Mouse (Mus musculus): ENCODE results near the gene Igf2bp3. TPM values are rescaled to one million over a fixed set of nuclear protein-coding genes. Genes with fewer than 3 reads are reported as not detected.

Gene Igf2bp3
- polyA plus RNA-seq, 1 experiment from 2014 or later, result 33.5 TPM

GRCm38 (mm10) chr6:49142428-49142827 is 72.3 kb downstream of the Igf2bp3 start:
- 87% methylated on average over 9 of the region's 9 CpGs for WGBS
- peaks cover 18% of the 10 kb centered on the region for H3K4me1 ChIP-seq (ENCODE audit: control insufficient read depth, insufficient read depth, low read length)
- ATAC-seq (replicated peaks; ENCODE audit: extremely low read depth, insufficient read depth, low FRiP score), result no peak

GRCm38 (mm10) chr6:49141125-49141524 is 73.6 kb downstream of the Igf2bp3 start:
- no peak overlapping the region for H3K9ac ChIP-seq (ENCODE audit: low read length)
- 71% methylated on average over 5 of the region's 5 CpGs for WGBS
- no peaks in the 10 kb centered on the region for H3K9me3 ChIP-seq (replicated peaks; ENCODE audit: control insufficient read depth, low read length)
- H3K4me3 ChIP-seq (ENCODE audit: low read length), result no peak overlapping the region
- peaks cover 15% of the 10 kb centered on the region for H3K4me1 ChIP-seq (ENCODE audit: control insufficient read depth, insufficient read depth, low read length)
- no peaks in the 10 kb centered on the region for H3K36me3 ChIP-seq (ENCODE audit: control insufficient read depth, insufficient read depth)
- no peaks in the 10 kb centered on the region for H3K27me3 ChIP-seq (ENCODE audit: control insufficient read depth, insufficient read depth, low read length)
- no peak for ATAC-seq (replicated peaks; ENCODE audit: extremely low read depth, insufficient read depth, low FRiP score)
- H3K4me2 ChIP-seq (ENCODE audit: low read depth, low read length), result no peak overlapping the region
- no peak overlapping the region for H3K27ac ChIP-seq (ENCODE audit: low read length)

More at GRCm38 (mm10) chr6:49142428-49142827, 72.3 kb downstream of the Igf2bp3 start:
- H3K36me3 ChIP-seq (ENCODE audit: control insufficient read depth, insufficient read depth), result no peaks in the 10 kb centered on the region
- no peak overlapping the region for H3K4me2 ChIP-seq (ENCODE audit: low read depth, low read length)
- H3K9ac ChIP-seq (ENCODE audit: low read length), result no peak overlapping the region
- no peaks in the 10 kb centered on the region for H3K9me3 ChIP-seq (replicated peaks; ENCODE audit: control insufficient read depth, low read length)
- H3K27me3 ChIP-seq (ENCODE audit: control insufficient read depth, insufficient read depth, low read length), result no peaks in the 10 kb centered on the region
- H3K4me3 ChIP-seq (ENCODE audit: low read length), result no peak overlapping the region
- no peak overlapping the region for H3K27ac ChIP-seq (ENCODE audit: low read length)

DNA sequence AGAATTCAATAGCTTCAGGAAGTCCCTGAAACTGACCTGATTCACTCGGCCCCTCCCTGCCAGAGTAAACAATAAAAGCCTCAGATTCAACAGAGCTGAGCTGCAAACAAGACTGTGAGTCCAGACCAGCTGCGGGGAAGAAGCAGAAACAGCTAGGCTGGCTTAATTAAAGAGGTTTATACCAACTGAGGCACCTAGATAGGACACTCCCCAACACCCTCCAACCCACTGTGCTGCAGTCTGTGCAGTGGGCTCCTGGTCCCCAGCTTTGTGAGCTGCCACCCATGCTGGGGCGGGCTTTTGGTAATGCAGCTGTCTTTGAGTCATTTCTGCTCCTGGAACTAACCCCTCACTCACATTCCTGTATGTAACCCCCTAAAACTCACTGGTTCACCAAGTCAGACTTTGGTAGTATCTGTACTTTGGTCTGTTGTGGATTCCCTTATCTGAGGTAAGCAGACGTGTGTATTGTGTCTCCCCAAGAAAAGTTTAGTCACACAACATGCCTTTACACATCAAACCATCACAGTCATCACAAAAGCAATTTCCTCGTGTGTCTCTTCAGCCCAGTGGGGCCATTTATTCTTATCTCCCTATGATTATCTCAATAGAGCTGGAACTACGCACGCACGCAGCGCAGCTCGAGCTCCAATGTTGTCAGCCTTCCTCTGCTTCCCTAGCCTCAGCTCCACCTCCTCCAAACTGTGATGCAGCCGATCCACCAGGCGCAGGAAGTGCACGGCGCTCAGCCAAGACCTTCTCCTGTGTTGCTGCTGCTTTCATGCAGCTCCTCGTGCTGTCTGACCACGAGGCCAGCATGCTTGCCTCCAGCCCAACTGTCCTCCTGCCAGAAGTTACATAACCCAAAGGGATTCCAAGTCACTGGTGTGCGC is 76.4 kb downstream of the Igf2bp3 start:
- Histone ChIP-seq H3K9ac (ENCODE audit: low read length) (no peak overlapping the region), H3K9me3 (replicated peaks; ENCODE audit: control insufficient read depth, low read length) (no peaks in the 10 kb centered on the region), H3K36me3 (ENCODE audit: control insufficient read depth, insufficient read depth) (peaks cover 3% of the 10 kb centered on the region; the same call in 1 of the 2 replicates), H3K4me2 (ENCODE audit: low read depth, low read length) (no peak overlapping the region), H3K4me1 (ENCODE audit: control insufficient read depth, insufficient read depth, low read length) (peaks cover 10% of the 10 kb centered on the region), H3K27me3 (ENCODE audit: control insufficient read depth, insufficient read depth, low read length) (no peaks in the 10 kb centered on the region), H3K27ac (ENCODE audit: low read length) (no peak overlapping the region), H3K4me3 (ENCODE audit: low read length) (no peak overlapping the region)
- ATAC-seq (replicated peaks; ENCODE audit: extremely low read depth, insufficient read depth, low FRiP score), result no peak
- WGBS, result 60% methylated on average over 17 of the region's 17 CpGs

GRCm38 (mm10) chr6:49136739-49137138 is 78.0 kb downstream of the Igf2bp3 start:
- no peaks in the 10 kb centered on the region for H3K27me3 ChIP-seq (ENCODE audit: control insufficient read depth, insufficient read depth, low read length)
- H3K4me3 ChIP-seq (ENCODE audit: low read length), result no peak overlapping the region
- H3K36me3 ChIP-seq (ENCODE audit: control insufficient read depth, insufficient read depth), result peaks cover 4% of the 10 kb centered on the region; the same call in 1 of the 2 replicates
- WGBS, result 73% methylated on average over 5 of the region's 5 CpGs
- no peaks in the 10 kb centered on the region for H3K9me3 ChIP-seq (replicated peaks; ENCODE audit: control insufficient read depth, low read length)
- H3K4me2 ChIP-seq (ENCODE audit: low read depth, low read length), result no peak overlapping the region
- H3K27ac ChIP-seq (ENCODE audit: low read length), result no peak overlapping the region
- H3K4me1 ChIP-seq (ENCODE audit: control insufficient read depth, insufficient read depth, low read length), result peaks cover 10% of the 10 kb centered on the region
- no peak overlapping the region for H3K9ac ChIP-seq (ENCODE audit: low read length)
- no peak for ATAC-seq (replicated peaks; ENCODE audit: extremely low read depth, insufficient read depth, low FRiP score)

DNA sequence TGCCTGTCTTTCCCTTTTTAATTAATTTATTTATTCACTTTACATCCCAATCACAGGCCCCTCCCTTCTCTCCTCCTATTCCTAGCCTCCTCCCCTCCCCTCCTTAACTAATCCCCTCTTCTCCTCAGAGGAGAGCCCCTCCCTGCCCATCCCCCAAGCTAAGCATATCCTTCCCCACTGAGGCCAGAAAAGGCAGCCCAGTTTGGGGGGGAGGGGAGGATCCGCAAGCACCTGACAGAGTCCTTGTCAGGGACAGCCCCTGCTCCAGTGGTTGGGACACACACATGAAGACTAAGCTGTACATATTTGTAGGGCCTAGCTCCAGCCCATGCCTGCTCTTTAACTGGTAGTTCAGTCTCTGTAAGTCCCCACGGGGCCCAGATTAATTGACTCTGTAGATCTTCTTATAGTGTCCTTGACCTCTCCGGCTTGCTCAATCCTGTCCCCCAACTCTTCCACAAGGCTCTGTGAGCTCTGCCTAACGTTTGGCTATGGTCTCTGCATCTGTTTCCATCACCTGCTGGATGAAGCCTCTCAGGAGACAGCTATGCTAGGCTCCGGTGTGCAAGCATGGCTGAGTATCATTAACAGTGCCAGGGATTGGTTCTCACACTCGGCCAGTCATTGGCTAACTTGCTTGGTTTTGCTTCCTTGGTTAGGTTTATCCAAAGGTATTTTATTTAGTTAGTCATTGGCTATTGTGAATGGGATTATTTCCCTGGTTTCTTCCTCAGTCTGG is 82.2 kb downstream of the Igf2bp3 start:
- Histone ChIP-seq H3K36me3 (ENCODE audit: control insufficient read depth, insufficient read depth) (peaks cover 6% of the 10 kb centered on the region; the same call in 1 of the 2 replicates), H3K4me2 (ENCODE audit: low read depth, low read length) (no peak overlapping the region), H3K9ac (ENCODE audit: low read length) (no peak overlapping the region), H3K4me3 (ENCODE audit: low read length) (no peak overlapping the region), H3K27me3 (ENCODE audit: control insufficient read depth, insufficient read depth, low read length) (no peaks in the 10 kb centered on the region), H3K4me1 (ENCODE audit: control insufficient read depth, insufficient read depth, low read length) (peaks cover 4% of the 10 kb centered on the region; the same call in 1 of the 2 replicates), H3K9me3 (replicated peaks; ENCODE audit: control insufficient read depth, low read length) (no peaks in the 10 kb centered on the region), H3K27ac (ENCODE audit: low read length) (no peak overlapping the region)
- no peak for ATAC-seq (replicated peaks; ENCODE audit: extremely low read depth, insufficient read depth, low FRiP score)
- WGBS, result 64% methylated on average over 6 of the region's 6 CpGs

GRCm38 (mm10) chr6:49131855-49132254 is 82.9 kb downstream of the Igf2bp3 start:
- Histone ChIP-seq H3K27ac (ENCODE audit: low read length) (no peak overlapping the region), H3K9ac (ENCODE audit: low read length) (no peak overlapping the region), H3K27me3 (ENCODE audit: control insufficient read depth, insufficient read depth, low read length) (no peaks in the 10 kb centered on the region), H3K4me2 (ENCODE audit: low read depth, low read length) (no peak overlapping the region), H3K9me3 (replicated peaks; ENCODE audit: control insufficient read depth, low read length) (no peaks in the 10 kb centered on the region), H3K4me3 (ENCODE audit: low read length) (no peak overlapping the region), H3K4me1 (ENCODE audit: control insufficient read depth, insufficient read depth, low read length) (peaks cover 4% of the 10 kb centered on the region; the same call in 1 of the 2 replicates), H3K36me3 (ENCODE audit: control insufficient read depth, insufficient read depth) (peaks cover 6% of the 10 kb centered on the region; the same call in 1 of the 2 replicates)
- no peak for ATAC-seq (replicated peaks; ENCODE audit: extremely low read depth, insufficient read depth, low FRiP score)
- 89% methylated on average over 9 of the region's 9 CpGs for WGBS

GRCm38 (mm10) chr6:49130328-49130727 is 84.4 kb downstream of the Igf2bp3 start:
- peaks cover 4% of the 10 kb centered on the region; the same call in 1 of the 2 replicates for H3K4me1 ChIP-seq (ENCODE audit: control insufficient read depth, insufficient read depth, low read length)
- H3K4me2 ChIP-seq (ENCODE audit: low read depth, low read length), result no peak overlapping the region
- no peak overlapping the region for H3K27ac ChIP-seq (ENCODE audit: low read length)
- H3K4me3 ChIP-seq (ENCODE audit: low read length), result no peak overlapping the region
- no peaks in the 10 kb centered on the region for H3K27me3 ChIP-seq (ENCODE audit: control insufficient read depth, insufficient read depth, low read length)
- no peaks in the 10 kb centered on the region for H3K9me3 ChIP-seq (replicated peaks; ENCODE audit: control insufficient read depth, low read length)
- peaks cover 6% of the 10 kb centered on the region; the same call in 1 of the 2 replicates for H3K36me3 ChIP-seq (ENCODE audit: control insufficient read depth, insufficient read depth)
- H3K9ac ChIP-seq (ENCODE audit: low read length), result no peak overlapping the region
- no peak for ATAC-seq (replicated peaks; ENCODE audit: extremely low read depth, insufficient read depth, low FRiP score)

GRCm38 (mm10) chr6:49120370-49120769 is 94.4 kb downstream of the Igf2bp3 start:
- H3K4me1 ChIP-seq (ENCODE audit: control insufficient read depth, insufficient read depth, low read length), result peaks cover 4% of the 10 kb centered on the region; the same call in 1 of the 2 replicates
- H3K4me3 ChIP-seq (ENCODE audit: low read length), result no peak overlapping the region
- no peak overlapping the region for H3K4me2 ChIP-seq (ENCODE audit: low read depth, low read length)
- H3K27me3 ChIP-seq (ENCODE audit: control insufficient read depth, insufficient read depth, low read length), result no peaks in the 10 kb centered on the region
- no peak for ATAC-seq (replicated peaks; ENCODE audit: extremely low read depth, insufficient read depth, low FRiP score)
- no peaks in the 10 kb centered on the region for H3K9me3 ChIP-seq (replicated peaks; ENCODE audit: control insufficient read depth, low read length)
- H3K36me3 ChIP-seq (ENCODE audit: control insufficient read depth, insufficient read depth), result peaks cover 9% of the 10 kb centered on the region
- 87% methylated on average over 3 of the region's 3 CpGs for WGBS
- H3K27ac ChIP-seq (ENCODE audit: low read length), result no peak overlapping the region
- H3K9ac ChIP-seq (ENCODE audit: low read length), result no peak overlapping the region
